Mouse (Mus musculus) kidney, adult 2 months (tissue): ENCODE measurements at regions not wholly inside any gene's neighbourhood (a gene's known extent, or its start where the extent isn't known, plus 50 kb on each side); places are given as distances from the start of the nearest gene placed in this dataset.
A peak's percentile ranks its signal among the peaks of the same experiment; 100 is the strongest.

Source experiments
- DNase-seq: peaks from one replicate; pipeline ENCODE4 v3.0.0; 2021
- H3K27ac ChIP-seq: fragments of 200-500 bp; 2 replicates; pipeline ENCODE4 v1.5.1; 2012; ENCODE audit warnings: low read depth, low read length, control low read depth, inconsistent platforms; ENCODE audit not compliant: insufficient read depth
- H3K27me3 ChIP-seq: fragments of 200-500 bp; replicated peaks from 2 replicates; pipeline ENCODE4 v1.6.1; 2012; ENCODE audit warnings: mild to moderate bottlenecking, moderate library complexity, low read length, inconsistent platforms; ENCODE audit not compliant: control insufficient read depth, insufficient read depth
- H3K36me3 ChIP-seq: fragments of 200-500 bp; 2 replicates; pipeline ENCODE4 v1.6.1; 2012; ENCODE audit warnings: mild to moderate bottlenecking, moderate library complexity, low read length, inconsistent platforms; ENCODE audit not compliant: control insufficient read depth, insufficient read depth
- H3K4me1 ChIP-seq: fragments of 200-500 bp; 2 replicates; pipeline ENCODE4 v1.6.1; 2011; ENCODE audit warnings: low read length; ENCODE audit not compliant: control insufficient read depth, insufficient read depth
- H3K4me3 ChIP-seq: fragments of 200-500 bp; 2 replicates; pipeline ENCODE4 v1.5.1; 2011; ENCODE audit warnings: mild to moderate bottlenecking, low read depth, low read length, control low read depth; ENCODE audit not compliant: insufficient read depth
- CTCF ChIP-seq: fragments of 200-500 bp; conservative IDR thresholded peaks from 2 replicates; pipeline ENCODE4 v1.5.1; 2011; ENCODE audit warnings: low read depth, mild to moderate bottlenecking, control low read depth, low read length, moderate library complexity, mixed read lengths; ENCODE audit not compliant: insufficient read depth, insufficient read length
- POLR2A ChIP-seq: fragments of 200-500 bp; IDR thresholded peaks from one replicate; pipeline ENCODE4 v1.6.1; 2011; ENCODE audit warnings: low read depth, low read length, control low read depth
- WGBS: fragments of 180-500 bp; shearing (Covaris S2); methylation state at CpG from one replicate; pipeline ENCODE4 v1.1.7; 2018; 5-methylcytosine and 5-hydroxymethylcytosine counted together

GRCm38 (mm10) chr4:6514823-6515222, 1721.7 kb upstream of the Impad1 start:
- TF ChIP-seq CTCF: peak; percentile 62
- no peak for TF ChIP-seq POLR2A
- H3K4me3 ChIP-seq: no peak overlapping the region
- DNase-seq: peak; percentile 81

DNA sequence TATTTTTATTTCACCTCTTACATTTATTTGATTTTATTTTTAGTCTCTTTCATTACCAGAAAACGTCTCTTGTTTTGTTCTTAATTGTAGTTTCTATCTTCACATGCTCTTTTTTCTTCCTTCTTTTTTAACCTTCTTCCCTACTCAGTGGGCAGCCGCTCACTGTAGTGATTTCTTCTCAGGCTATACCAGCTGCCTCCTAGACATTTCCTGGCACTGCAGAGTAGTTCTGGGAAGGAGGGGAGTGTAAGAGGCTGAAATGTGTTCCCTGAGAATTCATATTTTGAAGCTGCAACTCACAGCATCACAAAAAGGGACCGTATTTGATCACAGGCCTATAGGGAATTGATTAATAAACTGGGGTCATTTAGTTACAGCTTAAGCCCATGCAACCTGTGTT, 1720.5 kb upstream of the Impad1 start:
- no peak for DNase-seq
- 78% methylated on average over 3 of the region's 3 CpGs for WGBS
- Histone ChIP-seq H3K4me1 (no peaks in the 10 kb centered on the region), H3K4me3 (no peak overlapping the region), H3K27ac (no peak overlapping the region), H3K27me3 (no peaks in the 10 kb centered on the region; the same call in 1 of the 2 replicates), H3K36me3 (no peaks in the 10 kb centered on the region)
- TF ChIP-seq POLR2A (no peak), CTCF (no peak)

More at GRCm38 (mm10) chr4:6514823-6515222, 1721.7 kb upstream of the Impad1 start:
- Histone ChIP-seq H3K36me3 (no peaks in the 10 kb centered on the region), H3K27ac (no peak overlapping the region), H3K27me3 (no peaks in the 10 kb centered on the region; the same call in 1 of the 2 replicates), H3K4me1 (no peaks in the 10 kb centered on the region)
- WGBS: 15% methylated on average over 6 of the region's 6 CpGs

DNA sequence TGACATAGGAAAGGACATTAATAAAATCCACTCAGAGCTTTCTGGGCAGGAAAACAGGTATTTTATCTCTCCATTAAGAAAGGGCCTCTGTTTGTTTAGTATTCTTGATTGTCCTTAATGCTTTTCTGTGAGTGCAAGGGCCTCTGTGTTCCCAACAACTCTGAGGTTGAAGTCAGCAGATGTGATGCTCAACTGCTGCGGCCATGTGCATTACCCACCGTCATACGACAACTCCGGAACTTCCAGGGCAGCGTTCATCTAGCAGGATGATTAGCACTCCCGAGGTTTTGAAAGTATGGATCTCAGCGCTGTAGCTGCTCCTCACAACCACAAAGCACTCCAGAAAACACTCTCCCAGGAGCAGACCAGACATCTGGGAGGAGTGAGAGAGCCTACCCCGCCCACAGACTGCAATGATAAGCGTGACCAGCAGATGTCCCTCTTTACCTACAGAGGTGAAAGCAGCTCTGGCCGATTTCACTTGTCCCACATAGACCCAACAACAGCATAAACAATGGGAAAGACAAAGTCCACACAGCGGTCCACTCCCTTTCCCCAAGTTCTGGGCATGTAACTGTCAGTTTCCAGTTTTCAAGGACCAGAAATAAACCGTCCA, 1719.7 kb upstream of the Impad1 start:
- DNase-seq: peak; percentile 81
- Histone ChIP-seq H3K36me3 (no peaks in the 10 kb centered on the region), H3K4me3 (no peak overlapping the region), H3K4me1 (no peaks in the 10 kb centered on the region), H3K27ac (no peak overlapping the region), H3K27me3 (no peaks in the 10 kb centered on the region; the same call in 1 of the 2 replicates)
- TF ChIP-seq CTCF: peak; percentile 87
- TF ChIP-seq POLR2A: no peak
- WGBS: 17% methylated on average over 12 of the region's 12 CpGs

GRCm38 (mm10) chr4:6508091-6508490, 1714.9 kb upstream of the Impad1 start:
- Histone ChIP-seq H3K4me1 (no peaks in the 10 kb centered on the region), H3K4me3 (no peak overlapping the region), H3K27ac (no peak overlapping the region), H3K27me3 (no peaks in the 10 kb centered on the region; the same call in 1 of the 2 replicates), H3K36me3 (no peaks in the 10 kb centered on the region)
- WGBS: 90% methylated on average over 5 of the region's 5 CpGs
- TF ChIP-seq CTCF: no peak
- TF ChIP-seq POLR2A: no peak
- no peak for DNase-seq
